Mouse (Mus musculus): ENCODE data around the gene Ldb2. TPM values are rescaled to one million over a fixed set of nuclear protein-coding genes. Genes with fewer than 3 reads are reported as not detected.

Gene Ldb2
- polyA plus RNA-seq, 1 experiment from 2014 or later, result 33.2 TPM

GRCm38 (mm10) chr5:44713181-44713789, 86.2 kb downstream of the Ldb2 start:
- WGBS, result 11% methylated on average over 5 of the region's 5 CpGs
- Histone ChIP-seq H3K27ac (peak overlapping the region; percentile 78), H3K4me2 (replicated peaks) (no peak overlapping the region), H3K36me3 (no peaks in the 10 kb centered on the region), H3K9ac (replicated peaks) (no peak overlapping the region), H3K4me1 (replicated peaks) (peaks cover 24% of the 10 kb centered on the region), H3K27me3 (no peaks in the 10 kb centered on the region), H3K9me3 (no peaks in the 10 kb centered on the region), H3K4me3 (replicated peaks) (no peak overlapping the region)
- peak; percentile 82 for ATAC-seq

- no peak for ATAC-seq
- H3K27me3 ChIP-seq, result no peaks in the 10 kb centered on the region
- WGBS, result 63% methylated on average over 5 of the region's 5 CpGs
- no peak overlapping the region for H3K27ac ChIP-seq
- H3K4me2 ChIP-seq (replicated peaks), result no peak overlapping the region
- H3K36me3 ChIP-seq, result no peaks in the 10 kb centered on the region
- no peaks in the 10 kb centered on the region for H3K9me3 ChIP-seq
- H3K4me1 ChIP-seq (replicated peaks), result peaks cover 31% of the 10 kb centered on the region
- no peak overlapping the region for H3K4me3 ChIP-seq (replicated peaks)
- no peak overlapping the region for H3K9ac ChIP-seq (replicated peaks)
These were observed 88.3 kb downstream of the Ldb2 start for GRCm38 (mm10) chr5:44711211-44711610.

GRCm38 (mm10) chr5:44710132-44710871, 89.2 kb downstream of the Ldb2 start:
- 54% methylated on average over 4 of the region's 4 CpGs for WGBS

GRCm38 (mm10) chr5:44709276-44709675, 90.2 kb downstream of the Ldb2 start:
- Histone ChIP-seq H3K4me1 (replicated peaks) (peaks cover 25% of the 10 kb centered on the region), H3K9me3 (no peaks in the 10 kb centered on the region), H3K27me3 (no peaks in the 10 kb centered on the region), H3K4me2 (replicated peaks) (no peak overlapping the region), H3K4me3 (replicated peaks) (no peak overlapping the region), H3K36me3 (no peaks in the 10 kb centered on the region), H3K9ac (replicated peaks) (no peak overlapping the region), H3K27ac (no peak overlapping the region)
- 82% methylated on average over 2 of the region's 2 CpGs for WGBS
- no peak for ATAC-seq

More at GRCm38 (mm10) chr5:44710132-44710871, 89.2 kb downstream of the Ldb2 start:
- Histone ChIP-seq H3K27ac (no peak overlapping the region), H3K4me2 (replicated peaks) (no peak overlapping the region), H3K4me3 (replicated peaks) (no peak overlapping the region), H3K9me3 (no peaks in the 10 kb centered on the region), H3K4me1 (replicated peaks) (peaks cover 31% of the 10 kb centered on the region), H3K27me3 (no peaks in the 10 kb centered on the region), H3K9ac (replicated peaks) (no peak overlapping the region), H3K36me3 (no peaks in the 10 kb centered on the region)
- peak; percentile 19; the same call in 1 of the 2 replicates for ATAC-seq

- Histone ChIP-seq H3K4me1 (replicated peaks) (peaks cover 13% of the 10 kb centered on the region; the same call in 1 of the 2 replicates), H3K36me3 (no peaks in the 10 kb centered on the region), H3K27me3 (no peaks in the 10 kb centered on the region), H3K9me3 (no peaks in the 10 kb centered on the region), H3K4me2 (replicated peaks) (no peak overlapping the region), H3K9ac (replicated peaks) (no peak overlapping the region), H3K4me3 (replicated peaks) (no peak overlapping the region), H3K27ac (no peak overlapping the region)
- no peak for ATAC-seq
- WGBS, result 79% methylated on average over 3 of the region's 3 CpGs
These were observed 91.5 kb downstream of the Ldb2 start for GRCm38 (mm10) chr5:44707946-44708345.

GRCm38 (mm10) chr5:44706997-44707698, 92.3 kb downstream of the Ldb2 start:
- H3K4me3 ChIP-seq (replicated peaks), result no peak overlapping the region
- H3K9ac ChIP-seq (replicated peaks), result no peak overlapping the region
- peak; percentile 56 for ATAC-seq
- no peaks in the 10 kb centered on the region for H3K36me3 ChIP-seq
- peak overlapping the region; percentile 54 for H3K27ac ChIP-seq
- H3K4me2 ChIP-seq (replicated peaks), result no peak overlapping the region
- 47% methylated on average over 6 of the region's 6 CpGs for WGBS
- H3K9me3 ChIP-seq, result no peaks in the 10 kb centered on the region
- H3K4me1 ChIP-seq (replicated peaks), result peaks cover 13% of the 10 kb centered on the region; the same call in 1 of the 2 replicates
- no peaks in the 10 kb centered on the region for H3K27me3 ChIP-seq

- ATAC-seq, result peak; percentile 76
- no peaks in the 10 kb centered on the region for H3K27me3 ChIP-seq
- no peaks in the 10 kb centered on the region for H3K36me3 ChIP-seq
- H3K9ac ChIP-seq (replicated peaks), result no peak overlapping the region
- no peaks in the 10 kb centered on the region for H3K9me3 ChIP-seq
- no peak overlapping the region for H3K4me2 ChIP-seq (replicated peaks)
- H3K4me3 ChIP-seq (replicated peaks), result no peak overlapping the region
- peak overlapping the region; percentile 10 for H3K27ac ChIP-seq
- peaks cover 41% of the 10 kb centered on the region for H3K4me1 ChIP-seq (replicated peaks)
- WGBS, result 43% methylated on average over 3 of the region's 3 CpGs
These were observed 101.5 kb downstream of the Ldb2 start for GRCm38 (mm10) chr5:44697993-44698392.

- Histone ChIP-seq H3K9ac (replicated peaks) (no peak overlapping the region), H3K36me3 (no peaks in the 10 kb centered on the region), H3K4me2 (replicated peaks) (no peak overlapping the region; the same call in 1 of the 2 replicates), H3K9me3 (no peaks in the 10 kb centered on the region), H3K4me1 (replicated peaks) (peaks cover 42% of the 10 kb centered on the region), H3K4me3 (replicated peaks) (no peak overlapping the region), H3K27ac (peak overlapping the region; percentile 67), H3K27me3 (no peaks in the 10 kb centered on the region)
- WGBS, result 49% methylated on average over 7 of the region's 7 CpGs
- ATAC-seq, result peak; percentile 49
These were observed 102.9 kb downstream of the Ldb2 start for GRCm38 (mm10) chr5:44696548-44696947.

- H3K4me3 ChIP-seq (replicated peaks), result no peak overlapping the region
- H3K36me3 ChIP-seq, result no peaks in the 10 kb centered on the region
- H3K4me1 ChIP-seq (replicated peaks), result peaks cover 47% of the 10 kb centered on the region
- H3K27me3 ChIP-seq, result no peaks in the 10 kb centered on the region
- H3K4me2 ChIP-seq (replicated peaks), result no peak overlapping the region
- 18% methylated on average over 5 of the region's 5 CpGs for WGBS
- H3K9me3 ChIP-seq, result no peaks in the 10 kb centered on the region
- peak; percentile 53; the same call in 1 of the 2 replicates for ATAC-seq
- H3K27ac ChIP-seq, result 0 out of 2 replicates have a peak overlapping the region, but pooled peaks have one; percentile 9
- H3K9ac ChIP-seq (replicated peaks), result no peak overlapping the region
These were observed 105.8 kb downstream of the Ldb2 start for GRCm38 (mm10) chr5:44693674-44694073.

GRCm38 (mm10) chr5:44686344-44686743, 113.1 kb downstream of the Ldb2 start:
- Histone ChIP-seq H3K27ac (no peak overlapping the region), H3K4me3 (replicated peaks) (no peak overlapping the region), H3K4me1 (replicated peaks) (peaks cover 8% of the 10 kb centered on the region), H3K4me2 (replicated peaks) (no peak overlapping the region), H3K36me3 (no peaks in the 10 kb centered on the region), H3K27me3 (no peaks in the 10 kb centered on the region), H3K9me3 (no peaks in the 10 kb centered on the region), H3K9ac (replicated peaks) (no peak overlapping the region)
- no peak for ATAC-seq
- 85% methylated on average over 6 of the region's 6 CpGs for WGBS

GRCm38 (mm10) chr5:44681054-44681638, 118.3 kb downstream of the Ldb2 start:
- peak; percentile 58; the same call in 1 of the 2 replicates for ATAC-seq
- H3K9me3 ChIP-seq, result no peaks in the 10 kb centered on the region
- no peaks in the 10 kb centered on the region for H3K27me3 ChIP-seq
- H3K4me3 ChIP-seq (replicated peaks), result no peak overlapping the region
- no peak overlapping the region for H3K9ac ChIP-seq (replicated peaks)
- WGBS, result 54% methylated on average over 3 of the region's 3 CpGs
- no peak overlapping the region for H3K27ac ChIP-seq
- no peaks in the 10 kb centered on the region for H3K36me3 ChIP-seq
- no peak overlapping the region for H3K4me2 ChIP-seq (replicated peaks)
- peaks cover 9% of the 10 kb centered on the region for H3K4me1 ChIP-seq (replicated peaks)

GRCm38 (mm10) chr5:44677814-44678213, 121.7 kb downstream of the Ldb2 start:
- no peak overlapping the region for H3K9ac ChIP-seq (replicated peaks)
- no peak overlapping the region for H3K4me2 ChIP-seq (replicated peaks)
- H3K9me3 ChIP-seq, result no peaks in the 10 kb centered on the region
- ATAC-seq, result no peak
- 87% methylated on average over 5 of the region's 5 CpGs for WGBS
- no peak overlapping the region for H3K4me3 ChIP-seq (replicated peaks)
- no peaks in the 10 kb centered on the region for H3K27me3 ChIP-seq
- peaks cover 15% of the 10 kb centered on the region; the same call in 1 of the 2 replicates for H3K4me1 ChIP-seq (replicated peaks)
- no peaks in the 10 kb centered on the region for H3K36me3 ChIP-seq
- H3K27ac ChIP-seq, result no peak overlapping the region

Measured in midbrain, embryonic 13.5 days (tissue).